Mouse (Mus musculus) embryonic facial prominence, embryonic 11.5 days (tissue): ENCODE data around the gene Zap70. TPM values are rescaled to one million over a fixed set of nuclear protein-coding genes. Genes with fewer than 3 reads are reported as not detected.

Experiments
- ATAC-seq: fragments of 200-750 bp; cut with Nextera tagmentation; replicated peaks from 2 replicates; pipeline ENCODE4 v1.8.0; 2017; ENCODE audit warnings: low read depth; ENCODE audit not compliant: insufficient number of reproducible peaks, low FRiP score, low TSS enrichment
- DNase-seq: peaks from one replicate; pipeline ENCODE4 v3.0.0-alpha.2; 2015; ENCODE audit warnings: low spot score
- H3K27ac ChIP-seq: fragments of 300-500 bp; sonication (generic); replicated peaks from 2 replicates; pipeline ENCODE4 v1.5.1; 2014; ENCODE audit warnings: mild to moderate bottlenecking, low read depth, low read length, control low read depth
- H3K27me3 ChIP-seq: fragments of 300-500 bp; sonication (generic); 2 replicates; pipeline ENCODE4 v1.6.1; 2014; ENCODE audit warnings: mild to moderate bottlenecking, low read length, moderate library complexity, mixed read lengths; ENCODE audit not compliant: control insufficient read depth, insufficient read depth
- H3K36me3 ChIP-seq: fragments of 300-500 bp; sonication (generic); replicated peaks from 2 replicates; pipeline ENCODE4 v1.6.1; 2014; ENCODE audit warnings: low read depth, mild to moderate bottlenecking, low read length, moderate library complexity, mixed read lengths; ENCODE audit not compliant: control insufficient read depth, insufficient read depth
- H3K4me1 ChIP-seq: fragments of 300-500 bp; sonication (generic); 2 replicates; pipeline ENCODE4 v1.6.1; 2014; ENCODE audit warnings: low read length, mixed read lengths; ENCODE audit not compliant: control insufficient read depth, insufficient read depth
- H3K4me2 ChIP-seq: fragments of 300-500 bp; sonication (generic); 2 replicates; pipeline ENCODE4 v1.6.1; 2014; ENCODE audit warnings: low read depth, mild to moderate bottlenecking, control low read depth, low read length, moderate library complexity
- H3K4me3 ChIP-seq: fragments of 300-500 bp; sonication (generic); 2 replicates; pipeline ENCODE4 v1.5.1; 2014; ENCODE audit warnings: low read depth, low read length, control low read depth
- H3K9ac ChIP-seq: fragments of 300-500 bp; sonication (generic); replicated peaks from 2 replicates; pipeline ENCODE4 v1.6.1; 2014; ENCODE audit warnings: mild to moderate bottlenecking, control low read depth, low read length
- H3K9me3 ChIP-seq: fragments of 300-500 bp; sonication (generic); replicated peaks from 2 replicates; pipeline ENCODE4 v1.6.1; 2016; ENCODE audit warnings: mild to moderate bottlenecking, low read length, inconsistent platforms, mixed read lengths; ENCODE audit not compliant: control insufficient read depth
- WGBS: fragments of 180-500 bp; shearing (Covaris S2); extraction: QIAGEN DNeasy Blood & Tissue Kit; methylation state at CpG from one replicate; pipeline ENCODE4 v1.1.7; 2014; 5-methylcytosine and 5-hydroxymethylcytosine counted together
- polyA plus RNA-seq: library from polyadenylated mRNA; unstranded; fragments of >200 nt; fragmentation: Nextera tagmentation; extraction: Ambion mirVana; gene quantifications from 2 replicates; pipeline ENCODE4 v1.2.1, GENCODE M21; 2014

Gene Zap70
- polyA plus RNA-seq, 1 experiment from 2014 or later = 0.18 TPM

DNA sequence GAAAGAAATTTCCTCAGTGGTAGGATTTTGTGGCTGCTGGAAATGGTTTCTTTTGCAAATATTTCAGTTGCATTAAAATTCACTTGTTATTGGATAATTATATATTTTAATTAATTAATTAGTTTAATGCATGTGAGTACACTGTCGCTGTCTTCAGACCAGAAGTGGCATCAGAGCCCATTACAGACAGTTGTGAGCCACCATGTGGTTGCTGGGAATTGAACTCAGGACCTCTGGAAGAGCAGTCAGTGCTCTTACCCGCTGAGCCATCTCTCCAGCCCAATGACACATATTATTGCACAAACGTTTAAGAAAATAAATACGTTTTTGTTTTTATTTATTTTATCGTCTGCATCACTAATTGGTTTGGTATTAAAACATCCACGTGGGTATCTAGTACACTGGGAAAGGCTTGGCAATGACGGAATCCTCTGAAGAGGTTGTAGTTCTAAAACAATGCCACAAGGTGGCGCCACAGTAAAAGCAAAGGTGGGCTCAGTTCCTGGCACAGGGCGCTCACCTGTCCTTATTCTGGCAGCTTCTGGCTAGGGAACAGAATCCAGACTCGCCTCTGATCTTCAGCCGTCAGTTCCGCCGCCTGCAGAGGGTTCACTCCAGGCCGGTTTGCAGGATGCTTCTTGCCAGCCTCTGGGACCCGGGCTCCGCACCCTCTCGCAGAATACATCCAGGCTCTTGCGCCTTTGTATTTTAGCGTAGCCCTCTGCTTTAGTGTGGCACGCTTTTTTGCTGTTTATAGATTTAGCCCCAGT is 23.0 kb downstream of the Zap70 start:
- H3K9ac ChIP-seq = peak overlapping the region; percentile 22; the same call in 1 of the 2 replicates
- peak; percentile 61 for ATAC-seq
- peak; percentile 86 for DNase-seq
- no peaks in the 10 kb centered on the region for H3K9me3 ChIP-seq
- H3K27me3 ChIP-seq = no peaks in the 10 kb centered on the region
- peak overlapping the region; percentile 27 for H3K4me3 ChIP-seq
- no peak overlapping the region for H3K27ac ChIP-seq
- no peaks in the 10 kb centered on the region for H3K36me3 ChIP-seq
- WGBS = 4% methylated on average over 20 of the region's 20 CpGs
- H3K4me1 ChIP-seq = no peaks in the 10 kb centered on the region
- peak overlapping the region; percentile 64 for H3K4me2 ChIP-seq

DNA sequence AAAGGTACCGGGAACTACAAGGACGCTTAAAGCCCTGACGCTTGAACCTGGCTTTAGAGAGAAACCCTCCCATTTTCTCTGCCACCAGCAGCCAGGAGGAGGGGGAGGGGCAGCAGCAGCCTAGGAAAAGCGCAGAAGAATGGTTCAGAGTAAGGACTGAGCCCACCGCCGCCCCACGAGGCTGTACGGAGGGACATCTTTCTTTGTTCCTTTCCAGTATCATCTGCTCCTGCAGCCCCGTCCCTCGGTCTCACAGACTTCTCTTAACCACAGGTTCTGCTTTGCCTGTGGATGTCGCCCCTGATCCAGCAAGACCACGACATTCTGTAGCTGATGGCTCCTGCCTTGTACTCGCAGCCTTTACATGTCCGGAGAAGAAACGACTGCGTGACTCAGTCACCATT is 23.6 kb downstream of the Zap70 start:
- WGBS = 3% methylated on average over 16 of the region's 16 CpGs

DNA sequence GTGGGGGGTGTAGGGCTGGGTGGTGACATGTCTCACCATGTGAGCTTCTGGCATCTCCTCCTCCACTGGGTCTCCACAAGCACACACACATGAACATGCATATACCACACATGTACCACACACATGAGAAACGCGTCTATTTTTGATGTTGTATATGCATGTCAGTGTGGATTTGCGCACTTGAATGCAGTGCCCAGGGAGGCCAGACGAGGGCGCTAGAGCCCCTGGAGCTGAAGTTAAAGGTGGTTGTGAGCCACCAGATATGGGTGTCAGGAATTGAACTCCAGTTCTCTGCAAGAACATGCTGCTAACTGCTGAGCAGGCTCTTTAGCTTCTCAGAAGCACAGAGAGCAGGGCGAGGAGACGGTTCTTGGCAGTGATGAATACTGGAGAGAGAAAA is 24.8 kb downstream of the Zap70 start:
- no peaks in the 10 kb centered on the region for H3K9me3 ChIP-seq
- H3K4me1 ChIP-seq = no peaks in the 10 kb centered on the region
- no peaks in the 10 kb centered on the region for H3K27me3 ChIP-seq
- no peak overlapping the region for H3K27ac ChIP-seq
- no peak overlapping the region for H3K9ac ChIP-seq
- DNase-seq (no peak), ATAC-seq (no peak)
- no peak overlapping the region for H3K4me2 ChIP-seq
- H3K36me3 ChIP-seq = no peaks in the 10 kb centered on the region
- H3K4me3 ChIP-seq = no peak overlapping the region
- WGBS = 94% methylated on average over 7 of the region's 7 CpGs

More for the DNA sequence above, 23.6 kb downstream of the Zap70 start:
- Histone ChIP-seq H3K36me3 (no peaks in the 10 kb centered on the region), H3K27me3 (no peaks in the 10 kb centered on the region), H3K4me1 (no peaks in the 10 kb centered on the region), H3K27ac (no peak overlapping the region), H3K9me3 (no peaks in the 10 kb centered on the region), H3K4me2 (peak overlapping the region; percentile 64), H3K9ac (peak overlapping the region; percentile 8; the same call in 1 of the 2 replicates), H3K4me3 (peak overlapping the region; percentile 27)
- peak; percentile 56 for DNase-seq
- no peak for ATAC-seq

DNA sequence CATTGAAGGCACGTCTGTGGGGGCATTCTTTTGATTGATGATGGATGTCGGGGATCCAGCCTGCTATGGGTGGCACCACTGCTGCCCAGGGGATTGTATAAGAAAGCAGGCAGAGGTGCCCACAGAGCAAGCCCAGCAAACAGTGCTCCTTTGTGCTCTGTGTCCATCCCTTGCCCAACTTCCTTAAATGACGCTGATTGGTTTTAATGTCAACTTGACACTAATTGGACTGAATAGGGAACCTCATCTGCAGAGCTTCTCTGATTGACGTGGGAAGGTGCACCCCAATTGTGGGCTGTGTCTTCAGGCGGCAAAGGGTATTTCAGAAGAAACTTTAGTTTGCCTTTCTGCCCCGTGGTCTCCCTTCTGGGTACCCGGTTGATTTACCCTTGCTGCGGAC is 27.8 kb downstream of the Zap70 start:
- H3K4me2 ChIP-seq = no peak overlapping the region
- no peak for DNase-seq
- no peaks in the 10 kb centered on the region for H3K9me3 ChIP-seq
- no peak overlapping the region for H3K4me3 ChIP-seq
- H3K36me3 ChIP-seq = peaks cover 3% of the 10 kb centered on the region
- H3K27me3 ChIP-seq = no peaks in the 10 kb centered on the region
- no peaks in the 10 kb centered on the region for H3K4me1 ChIP-seq
- H3K9ac ChIP-seq = no peak overlapping the region
- no peak for ATAC-seq
- 73% methylated on average over 8 of the region's 8 CpGs for WGBS
- no peak overlapping the region for H3K27ac ChIP-seq

DNA sequence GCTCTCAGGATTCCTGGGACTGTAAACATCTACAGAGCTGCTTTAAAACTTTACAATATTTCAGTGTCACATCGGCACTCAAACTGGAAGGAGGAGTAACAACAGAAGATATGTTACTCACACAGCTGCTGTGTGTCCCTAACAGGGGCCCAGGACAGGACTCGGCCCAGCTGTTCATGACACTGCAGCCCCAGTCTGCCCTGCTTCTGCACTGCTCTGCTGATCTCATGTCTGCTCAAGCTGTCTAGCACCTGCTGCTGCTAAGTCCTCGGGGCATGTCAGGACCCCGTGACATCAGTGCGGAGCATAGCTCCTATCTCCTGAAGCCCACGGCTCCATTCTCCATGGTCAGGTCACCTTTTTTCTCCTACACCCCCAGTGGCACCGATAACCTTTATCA is 35.1 kb downstream of the Zap70 start:
- Histone ChIP-seq H3K9ac (no peak overlapping the region), H3K27ac (no peak overlapping the region), H3K4me1 (no peaks in the 10 kb centered on the region), H3K4me2 (no peak overlapping the region), H3K4me3 (no peak overlapping the region), H3K9me3 (no peaks in the 10 kb centered on the region), H3K27me3 (no peaks in the 10 kb centered on the region), H3K36me3 (peaks cover 19% of the 10 kb centered on the region)
- 82% methylated on average over 7 of the region's 7 CpGs for WGBS
- no peak for ATAC-seq
- no peak for DNase-seq

DNA sequence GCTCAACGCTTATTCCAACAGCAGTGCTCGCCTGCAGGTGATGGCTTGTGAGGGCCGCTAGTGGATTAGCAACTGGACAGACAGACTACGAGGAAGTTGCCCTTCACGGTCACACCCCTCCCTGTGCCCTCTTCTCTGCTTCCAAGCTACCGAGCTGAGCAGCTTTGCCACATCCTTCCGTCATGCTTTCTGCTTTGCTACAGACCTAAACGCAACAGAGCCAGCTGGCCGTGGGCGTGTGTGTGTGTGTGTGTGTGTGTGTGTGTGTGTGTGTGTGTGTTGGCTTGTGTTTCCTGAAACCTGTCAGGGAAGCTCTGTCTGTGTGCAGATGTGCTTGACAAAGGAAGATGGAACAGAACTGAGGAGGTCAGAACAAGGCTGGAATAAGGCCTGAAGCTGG is 35.9 kb downstream of the Zap70 start:
- no peaks in the 10 kb centered on the region for H3K27me3 ChIP-seq
- WGBS = 86% methylated on average over 10 of the region's 10 CpGs
- no peak for ATAC-seq
- H3K27ac ChIP-seq = no peak overlapping the region
- peaks cover 19% of the 10 kb centered on the region for H3K36me3 ChIP-seq
- H3K4me3 ChIP-seq = no peak overlapping the region
- no peak overlapping the region for H3K9ac ChIP-seq
- no peaks in the 10 kb centered on the region for H3K4me1 ChIP-seq
- H3K4me2 ChIP-seq = no peak overlapping the region
- H3K9me3 ChIP-seq = no peaks in the 10 kb centered on the region
- DNase-seq = no peak

DNA sequence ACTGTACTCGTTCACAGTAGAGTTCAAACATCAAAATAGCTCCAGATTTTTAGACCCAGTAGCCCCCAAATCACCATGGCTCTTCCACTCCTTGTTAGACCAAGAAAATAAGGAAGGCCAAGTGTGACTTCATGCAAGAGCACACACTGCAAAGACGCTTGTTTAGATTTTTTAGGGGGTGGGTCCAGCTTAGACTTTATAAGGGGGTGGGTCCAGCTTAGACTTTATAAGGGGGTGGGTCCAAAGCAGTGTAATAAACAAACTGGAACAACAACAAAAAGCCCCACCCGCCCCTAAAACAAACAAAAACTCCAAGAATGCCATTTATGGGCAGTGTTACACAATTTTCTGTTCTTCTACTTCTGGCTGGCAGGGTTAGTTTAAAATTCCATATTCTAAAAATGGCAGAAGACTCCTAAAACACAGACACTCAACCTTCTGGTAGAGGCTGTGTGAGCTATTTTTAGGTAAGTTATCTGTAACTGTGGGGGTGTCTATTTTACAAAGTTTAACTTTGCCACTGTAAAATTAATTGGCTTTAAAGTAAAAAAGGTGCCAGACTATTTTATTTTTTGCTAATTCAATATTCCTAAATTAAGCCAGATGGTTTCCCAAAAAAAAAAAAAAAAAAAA is 38.9 kb downstream of the Zap70 start:
- Histone ChIP-seq H3K27ac (no peak overlapping the region), H3K36me3 (peaks cover 13% of the 10 kb centered on the region), H3K27me3 (no peaks in the 10 kb centered on the region), H3K4me1 (no peaks in the 10 kb centered on the region), H3K9me3 (no peaks in the 10 kb centered on the region), H3K4me2 (no peak overlapping the region), H3K9ac (no peak overlapping the region), H3K4me3 (no peak overlapping the region)
- DNase-seq (no peak), ATAC-seq (no peak)
- WGBS = 91% methylated on average over 3 of the region's 3 CpGs

DNA sequence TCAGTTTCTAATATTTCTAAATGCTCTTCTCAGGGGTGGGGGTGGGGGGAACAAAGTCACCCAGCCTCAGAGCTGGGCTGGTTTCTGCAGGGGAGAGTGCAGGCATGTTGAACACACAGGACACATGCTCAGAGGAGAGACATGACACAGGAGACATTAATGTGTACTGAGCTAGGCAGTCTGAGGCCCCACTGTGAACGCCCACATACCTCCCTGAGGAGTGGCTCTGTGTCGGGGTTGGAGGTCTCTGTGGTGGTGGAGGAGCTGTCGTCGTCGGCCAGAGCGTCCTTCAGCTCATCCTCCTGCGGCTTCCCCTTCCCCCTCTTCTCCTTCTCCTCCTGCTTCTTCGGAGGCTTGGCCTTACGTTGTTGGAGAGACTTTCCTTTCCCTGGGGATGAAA is 42.7 kb downstream of the Zap70 start:
- peaks cover 10% of the 10 kb centered on the region for H3K36me3 ChIP-seq
- WGBS = 84% methylated on average over 9 of the region's 9 CpGs
- ATAC-seq = no peak

More for the DNA sequence above, 42.7 kb downstream of the Zap70 start:
- no peaks in the 10 kb centered on the region for H3K27me3 ChIP-seq
- no peak overlapping the region for H3K27ac ChIP-seq
- H3K4me2 ChIP-seq = no peak overlapping the region
- no peaks in the 10 kb centered on the region for H3K4me1 ChIP-seq
- no peak for DNase-seq
- no peaks in the 10 kb centered on the region for H3K9me3 ChIP-seq
- no peak overlapping the region for H3K9ac ChIP-seq
- no peak overlapping the region for H3K4me3 ChIP-seq
